Mouse (Mus musculus) small intestine, adult 2 months (tissue): ENCODE results near the gene Kcnh4. TPM values are rescaled to one million over a fixed set of nuclear protein-coding genes. Genes with fewer than 3 reads are reported as not detected.

Source experiments
- H3K27ac ChIP-seq: fragments of 200-500 bp; 2 replicates; pipeline ENCODE4 v1.5.1; 2012; ENCODE audit warnings: low read depth, low read length, control low read depth, inconsistent platforms; ENCODE audit not compliant: insufficient read depth
- H3K27me3 ChIP-seq: fragments of 200-500 bp; 2 replicates; pipeline ENCODE4 v1.6.1; 2012; ENCODE audit warnings: mild to moderate bottlenecking, moderate library complexity, low read length, inconsistent platforms; ENCODE audit not compliant: control insufficient read depth, insufficient read depth
- H3K36me3 ChIP-seq: fragments of 200-500 bp; 2 replicates; pipeline ENCODE4 v1.6.1; 2012; ENCODE audit warnings: mild to moderate bottlenecking, low read length, control low read depth, inconsistent platforms; ENCODE audit not compliant: control insufficient read depth, insufficient read depth
- H3K4me1 ChIP-seq: fragments of 200-500 bp; 2 replicates; pipeline ENCODE4 v1.6.1; 2012; ENCODE audit warnings: low read length, inconsistent platforms, mixed read lengths; ENCODE audit not compliant: control insufficient read depth, insufficient read depth, insufficient read length
- H3K4me3 ChIP-seq: fragments of 200-500 bp; 2 replicates; pipeline ENCODE4 v1.5.1; 2012; ENCODE audit warnings: low read depth, mild to moderate bottlenecking, control low read depth, inconsistent platforms, low read length, moderate library complexity
- CTCF ChIP-seq: fragments of 200-500 bp; IDR thresholded peaks from 2 replicates; pipeline ENCODE4 v1.5.1; 2012; ENCODE audit warnings: low read depth, mild to moderate bottlenecking, control low read depth, inconsistent platforms, low read length, moderate library complexity, mixed read lengths; ENCODE audit not compliant: insufficient replicate concordance, insufficient read length; ENCODE audit errors: extremely low read depth
- POLR2A ChIP-seq: fragments of 200-500 bp; IDR thresholded peaks from 2 replicates; pipeline ENCODE4 v1.6.1; 2012; ENCODE audit warnings: low read depth, mild to moderate bottlenecking, control low read depth, inconsistent platforms, low read length, moderate library complexity
- WGBS: fragments of 180-500 bp; shearing (Covaris S2); methylation state at CpG from one replicate; pipeline ENCODE4 v1.1.7; 2018; 5-methylcytosine and 5-hydroxymethylcytosine counted together
- polyA plus RNA-seq: library from polyadenylated mRNA; depleted of rRNA; stranded (reverse); fragments of >200 nt; gene quantifications from 2 replicates; pipeline ENCODE4 v1.2.3, GENCODE M21; 2012

Kcnh4 gene
- polyA plus RNA-seq, 1 experiment: 0.04 TPM

DNA sequence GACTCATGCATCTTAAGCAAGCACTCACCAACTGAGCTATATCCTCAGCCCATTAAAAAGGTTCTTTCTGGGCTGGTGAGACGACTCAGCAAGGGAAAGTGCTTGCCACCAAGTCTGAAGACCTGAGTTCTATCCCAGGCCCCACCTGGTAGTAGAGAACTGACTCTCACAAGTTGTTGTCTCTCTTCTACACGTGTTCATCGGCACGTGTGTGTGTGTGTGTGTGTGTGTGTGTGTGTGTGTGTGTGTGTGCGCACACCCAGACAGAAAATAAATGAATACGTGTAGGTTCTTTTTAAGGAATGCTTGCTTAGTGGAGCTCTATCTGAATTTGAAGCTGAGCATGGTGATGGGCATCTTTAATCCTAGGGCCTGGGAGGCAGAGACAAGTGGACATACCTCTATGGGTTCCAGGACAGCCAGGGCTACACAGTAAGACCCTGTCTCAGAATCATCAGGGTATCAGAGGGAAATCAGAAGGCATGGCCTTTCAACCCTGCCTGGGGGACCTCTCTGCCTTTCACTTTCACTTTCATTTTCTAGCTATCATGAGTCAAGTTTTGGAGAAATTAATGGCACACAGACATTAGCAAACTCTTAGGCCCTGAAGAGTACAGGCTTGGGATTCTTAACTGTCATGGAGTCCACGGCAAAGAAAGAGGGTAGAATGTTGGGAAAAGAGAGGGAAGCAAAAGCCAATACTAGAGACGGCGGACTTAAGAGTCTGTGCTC, 24.4 kb downstream of the Kcnh4 start:
- WGBS: 64% methylated on average over 9 of the region's 9 CpGs
- Histone ChIP-seq H3K27ac (peak overlapping the region; percentile 71), H3K27me3 (no peaks in the 10 kb centered on the region), H3K4me3 (peak overlapping the region; percentile 61), H3K36me3 (peaks cover 4% of the 10 kb centered on the region), H3K4me1 (peaks cover 18% of the 10 kb centered on the region)
- TF ChIP-seq CTCF (no peak), POLR2A (no peak)

- Histone ChIP-seq H3K4me3 (no peak overlapping the region), H3K27me3 (no peaks in the 10 kb centered on the region), H3K36me3 (peaks cover 17% of the 10 kb centered on the region), H3K27ac (no peak overlapping the region), H3K4me1 (peaks cover 11% of the 10 kb centered on the region)
- TF ChIP-seq CTCF (no peak), POLR2A (no peak)
- 79% methylated on average over 6 of the region's 6 CpGs for WGBS
Measured at GRCm38 (mm10) chr11:100730477-100731205, 29.1 kb downstream of the Kcnh4 start.

DNA sequence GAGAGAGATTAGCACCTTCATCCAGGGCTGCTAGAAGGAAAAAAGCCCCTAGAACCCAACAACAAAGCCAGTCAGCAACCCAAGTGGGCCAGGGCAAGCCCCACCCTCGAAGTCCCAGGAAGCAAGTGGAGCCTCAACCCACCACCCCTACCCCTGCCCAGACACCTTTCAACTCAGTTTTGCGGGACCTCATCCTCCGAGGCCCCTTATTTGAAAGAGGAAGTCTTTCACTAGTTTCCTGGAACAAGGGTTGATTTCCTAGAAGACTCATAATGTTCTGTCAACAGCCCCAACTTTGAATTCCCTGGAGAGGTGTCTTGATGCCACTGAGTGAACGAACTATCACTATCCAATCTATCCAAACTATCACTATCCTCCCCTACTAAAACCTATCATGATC, 29.8 kb downstream of the Kcnh4 start:
- WGBS: 79% methylated on average over 4 of the region's 4 CpGs
- TF ChIP-seq CTCF (no peak), POLR2A (no peak)
- Histone ChIP-seq H3K36me3 (peaks cover 17% of the 10 kb centered on the region), H3K4me1 (peaks cover 9% of the 10 kb centered on the region), H3K27me3 (no peaks in the 10 kb centered on the region), H3K4me3 (no peak overlapping the region), H3K27ac (no peak overlapping the region)

DNA sequence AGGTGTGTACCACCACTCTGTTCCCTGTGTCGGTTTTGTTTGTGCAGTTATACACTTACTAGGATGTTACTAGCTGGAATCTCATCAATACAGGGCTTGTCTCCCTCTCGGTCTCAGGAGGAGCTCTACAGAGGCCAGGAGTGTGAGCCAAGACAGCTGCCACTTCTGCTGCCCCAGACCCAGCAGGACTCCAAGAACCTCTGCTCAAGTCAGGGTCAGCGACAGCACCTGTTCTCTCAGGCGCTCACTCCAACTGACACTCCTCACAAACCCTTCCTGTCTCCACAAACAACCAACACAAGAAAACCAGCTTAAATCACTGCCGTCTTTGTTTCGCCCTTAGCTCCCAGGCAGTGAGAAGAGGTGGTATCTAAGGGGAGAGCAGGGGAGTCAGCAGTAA, 31.1 kb downstream of the Kcnh4 start:
- H3K4me3 ChIP-seq: no peak overlapping the region
- 85% methylated on average over 6 of the region's 6 CpGs for WGBS
- H3K36me3 ChIP-seq: peaks cover 17% of the 10 kb centered on the region
- TF ChIP-seq POLR2A: no peak
- no peak for TF ChIP-seq CTCF
- peaks cover 16% of the 10 kb centered on the region for H3K4me1 ChIP-seq
- H3K27me3 ChIP-seq: no peaks in the 10 kb centered on the region
- no peak overlapping the region for H3K27ac ChIP-seq

DNA sequence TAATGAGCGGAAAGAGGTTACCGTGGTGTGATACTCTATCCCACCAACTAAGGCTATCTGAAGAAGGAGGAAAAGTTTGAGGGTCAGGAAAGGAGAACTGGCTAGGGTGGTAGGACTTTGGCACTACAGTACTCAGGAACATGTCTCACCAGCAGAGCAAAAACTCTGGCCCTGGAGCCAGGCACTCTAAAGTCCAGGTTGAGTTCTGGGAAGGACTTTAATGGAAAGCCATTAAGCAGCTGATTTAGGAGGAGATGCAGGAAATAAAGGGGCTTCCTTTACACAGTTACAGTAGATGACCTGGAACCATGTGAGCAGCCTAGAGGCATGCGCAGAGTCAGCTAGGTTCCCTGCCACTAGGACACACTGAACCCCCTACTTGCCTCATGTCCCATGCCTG, 32.5 kb downstream of the Kcnh4 start:
- no peak for TF ChIP-seq CTCF
- no peak for TF ChIP-seq POLR2A
- Histone ChIP-seq H3K27ac (no peak overlapping the region), H3K27me3 (no peaks in the 10 kb centered on the region), H3K4me3 (no peak overlapping the region), H3K4me1 (peaks cover 21% of the 10 kb centered on the region), H3K36me3 (peaks cover 13% of the 10 kb centered on the region)
- WGBS: 89% methylated on average over 3 of the region's 3 CpGs

DNA sequence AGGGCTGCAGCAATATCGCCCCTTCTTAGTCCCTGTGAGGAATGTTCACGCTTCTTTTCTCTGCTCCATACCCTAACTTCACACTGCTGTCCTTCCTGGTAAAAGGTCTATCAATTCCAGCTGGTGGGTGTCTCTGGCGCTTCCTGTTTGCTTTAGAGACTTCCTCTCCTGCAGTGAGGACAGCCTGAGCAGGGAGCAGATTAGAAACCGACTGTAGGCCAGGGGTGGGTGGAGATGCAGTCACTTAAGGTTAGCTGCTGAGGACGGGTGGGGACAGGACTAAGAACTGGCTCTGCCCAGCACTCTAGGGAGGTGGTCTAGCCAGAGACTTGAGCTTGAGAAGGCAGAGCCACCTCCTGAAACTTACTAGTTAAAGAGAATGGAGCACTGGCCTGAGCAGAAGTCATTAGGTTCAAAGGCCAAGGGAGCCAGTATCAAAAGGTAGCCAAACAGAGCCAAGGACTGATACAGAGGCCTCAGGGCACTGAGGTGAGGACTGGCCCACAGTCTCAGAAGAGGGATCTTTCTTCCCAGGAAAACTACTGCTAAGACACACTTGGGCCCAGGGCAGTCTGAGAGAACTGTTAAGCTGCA, 34.7 kb downstream of the Kcnh4 start:
- 21% methylated on average over 5 of the region's 5 CpGs for WGBS
- Histone ChIP-seq H3K27ac (peak overlapping the region; percentile 71), H3K4me1 (peaks cover 30% of the 10 kb centered on the region), H3K4me3 (no peak overlapping the region), H3K36me3 (peaks cover 13% of the 10 kb centered on the region), H3K27me3 (no peaks in the 10 kb centered on the region)
- TF ChIP-seq POLR2A (no peak), CTCF (no peak)

DNA sequence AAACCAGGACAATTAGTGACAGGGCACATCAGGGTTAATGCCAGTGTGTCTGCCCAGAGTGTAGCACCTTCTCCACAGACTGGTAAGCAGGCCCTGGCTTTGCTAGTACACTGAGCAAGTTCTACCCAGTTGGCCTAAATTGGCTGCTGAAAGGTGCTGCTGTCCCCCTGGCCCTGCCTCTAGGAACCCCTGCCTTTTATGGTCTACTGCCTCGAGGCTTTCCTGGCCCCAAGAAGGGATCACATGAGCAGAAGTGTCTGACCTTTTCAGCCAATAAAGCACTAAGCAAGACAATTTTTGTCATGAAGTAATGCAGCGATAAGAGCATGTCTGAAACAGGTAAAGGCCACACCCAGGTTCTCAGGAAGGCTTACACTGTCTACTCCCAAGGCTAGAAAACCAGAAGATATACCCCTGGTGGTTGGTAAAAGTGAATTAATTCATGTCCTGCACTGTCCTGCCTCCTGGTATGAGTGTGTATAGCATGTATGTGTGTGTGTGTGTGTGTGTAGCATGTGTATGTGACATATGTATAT, 37.2 kb downstream of the Kcnh4 start:
- Histone ChIP-seq H3K4me3 (no peak overlapping the region), H3K27ac (no peak overlapping the region), H3K4me1 (peaks cover 32% of the 10 kb centered on the region), H3K27me3 (no peaks in the 10 kb centered on the region), H3K36me3 (peaks cover 20% of the 10 kb centered on the region)
- 22% methylated on average over 2 of the region's 2 CpGs for WGBS
- TF ChIP-seq POLR2A: no peak
- TF ChIP-seq CTCF: no peak
